Mouse (Mus musculus) left cerebral cortex, postnatal 10 days (tissue): ENCODE measurements at regions not wholly inside any gene's neighbourhood (a gene's known extent, or its start where the extent isn't known, plus 50 kb on each side); places are given as distances from the start of the nearest gene placed in this dataset. TPM values are rescaled to one million over a fixed set of nuclear protein-coding genes. Genes with fewer than 3 reads are reported as not detected.

Experiments used
- DNase-seq, 2 experiments: peaks; one replicate each; pipeline ENCODE4 v3.0.0; 2021 to 2022; ENCODE audit warnings: low spot score in 2 of 2, mixed read lengths in 1 of 2; ENCODE audit errors: extremely low spot score in 1 of 2
- intact Hi-C: fragments of 180-260 bp; cut with DNase I; formaldehyde crosslinking; loops from one replicate; pipeline ENCODE4 v1.15.1; 2025
- microRNA-seq: library from miRNA; unstranded; fragments of <30 nt; microRNA quantifications from one replicate; pipeline ENCODE4 v1.2.0, GENCODE M21; 2022

GRCm38 (mm10) chr16:77671253-77671652, 69.4 kb upstream of the Gm11146 start:
- DNase-seq, result no peak
- intact Hi-C loops, result no loop called here

DNA sequence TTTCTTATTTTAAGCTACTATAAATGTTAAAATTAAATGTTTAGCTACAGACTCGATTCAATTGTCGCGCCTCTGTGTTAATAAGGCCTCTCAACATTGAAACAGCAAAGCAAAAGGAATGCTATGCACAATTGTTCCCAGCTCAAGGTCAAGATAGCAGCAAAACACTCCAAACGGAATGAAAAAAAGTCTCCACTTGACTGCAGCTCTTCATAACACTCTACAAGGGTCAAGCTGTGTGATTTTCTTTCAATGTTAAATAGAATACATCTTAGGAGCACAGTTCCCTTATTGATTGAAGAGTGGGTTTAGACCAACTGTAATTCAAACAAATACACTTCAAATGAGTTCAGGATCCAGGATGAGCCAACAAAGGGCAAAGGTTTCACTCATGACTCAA, 63.9 kb upstream of the Gm11146 start:
- no peak for DNase-seq
- intact Hi-C loops, result no loop called here

- DNase-seq, result peak; percentile 22 to 77
- intact Hi-C loops, result no loop called here
Observed at GRCm38 (mm10) chr16:77662107-77662518, 60.2 kb upstream of the Gm11146 start.

GRCm38 (mm10) chr16:77653306-77653705, 51.4 kb upstream of the Gm11146 start:
- no peak for DNase-seq

More at GRCm38 (mm10) chr16:77653306-77653705, 51.4 kb upstream of the Gm11146 start:
- intact Hi-C loops, result no loop called here

Small RNA genes in the stretch of these regions (microRNA-seq; reads per million reads assigned to microRNA genes)
- gene Gm25025, result not detected
